Mouse (Mus musculus): ENCODE measurements around the gene Nkrf.

The Nkrf gene

DNA sequence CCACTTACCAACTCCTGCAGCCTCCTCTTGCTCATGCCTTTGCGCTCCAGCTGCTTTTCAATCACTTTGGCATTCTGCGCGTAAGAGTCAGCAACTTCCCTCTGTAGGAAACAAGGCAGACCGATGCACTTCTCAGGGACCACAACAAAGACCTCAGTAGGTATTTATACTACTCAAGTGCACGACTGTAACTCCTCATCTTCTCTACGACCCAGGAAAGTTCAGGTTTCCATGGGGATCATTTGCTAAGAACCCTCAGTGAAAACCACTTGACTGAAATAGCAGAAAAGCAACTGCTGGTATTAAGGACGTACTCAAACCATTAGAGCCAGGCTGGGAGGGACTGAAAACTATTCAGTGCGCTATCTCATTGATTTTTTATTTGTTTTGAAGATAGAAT lies 50.1 kb downstream of the Nkrf start:
- DNase-seq (ENCODE audit: low spot score), result no peak

DNA sequence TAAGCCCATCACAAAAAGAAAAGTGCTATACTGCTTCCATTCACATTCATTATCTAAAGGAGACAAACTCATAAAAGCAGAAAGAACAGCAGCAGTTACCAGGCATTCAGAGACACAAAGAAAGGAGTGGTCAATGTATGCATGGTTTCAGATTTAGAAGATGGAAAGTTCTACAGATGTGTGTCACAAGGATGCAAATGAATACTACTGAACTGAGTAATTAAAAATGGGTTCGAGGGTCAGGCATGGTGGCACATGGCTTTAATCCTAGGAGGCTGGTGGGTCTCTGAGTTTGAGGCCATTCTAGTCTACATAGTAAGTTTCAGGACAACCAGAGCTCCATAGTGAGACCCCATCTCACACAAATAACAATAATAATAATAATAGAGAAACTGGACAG lies 55.5 kb downstream of the Nkrf start:
- no peak for DNase-seq (ENCODE audit: low spot score)

DNA sequence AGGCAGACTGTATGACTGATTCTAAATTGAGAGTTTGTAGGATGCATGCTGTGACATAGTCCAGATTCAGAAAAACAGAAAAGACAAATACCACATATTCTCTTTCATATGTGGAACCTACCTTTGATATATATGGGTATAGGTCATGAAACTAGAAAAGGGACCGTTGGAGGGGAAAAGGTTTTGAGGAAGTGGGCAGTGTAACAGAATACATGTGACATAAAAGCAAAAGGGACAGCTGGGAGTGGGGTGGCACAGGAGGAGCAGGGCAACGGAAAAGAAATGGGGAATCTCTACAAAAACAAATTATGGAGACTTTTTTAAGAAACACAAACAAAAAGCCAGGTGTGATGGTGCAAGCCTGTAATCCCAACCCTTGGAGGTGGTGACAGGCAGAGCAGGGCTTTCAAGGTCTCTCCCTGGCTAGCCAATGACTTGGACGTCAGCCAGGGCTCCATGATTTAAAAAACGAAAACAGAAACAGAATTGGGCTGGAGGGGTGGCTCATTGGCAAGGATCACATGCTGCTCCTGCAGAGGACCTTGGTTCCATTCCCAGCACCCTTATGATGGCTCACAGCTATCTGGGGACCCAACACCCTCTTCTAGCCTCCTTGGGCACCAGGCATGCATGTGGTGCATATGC lies 59.2 kb downstream of the Nkrf start:
- DNase-seq (ENCODE audit: low spot score), result no peak

DNA sequence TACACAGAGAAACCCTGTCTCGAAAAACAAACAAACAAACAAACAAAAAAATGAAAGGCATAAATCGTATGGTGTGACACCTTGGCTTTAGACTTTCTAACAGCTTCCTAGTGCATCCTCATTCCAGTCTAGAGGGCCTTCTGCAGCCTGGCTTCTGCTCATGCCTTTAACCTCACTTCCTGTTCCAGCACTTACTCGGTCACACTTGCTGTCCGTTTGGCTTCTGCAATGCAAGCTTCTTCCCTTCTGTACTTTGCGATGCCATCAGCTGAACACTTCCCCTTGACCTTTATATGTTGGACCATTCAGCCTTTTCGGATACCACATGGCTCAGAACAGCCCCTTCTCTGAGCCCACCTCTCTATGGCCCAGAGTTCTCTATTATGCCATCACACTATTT lies 61.0 kb downstream of the Nkrf start:
- DNase-seq (ENCODE audit: low spot score), result no peak

DNA sequence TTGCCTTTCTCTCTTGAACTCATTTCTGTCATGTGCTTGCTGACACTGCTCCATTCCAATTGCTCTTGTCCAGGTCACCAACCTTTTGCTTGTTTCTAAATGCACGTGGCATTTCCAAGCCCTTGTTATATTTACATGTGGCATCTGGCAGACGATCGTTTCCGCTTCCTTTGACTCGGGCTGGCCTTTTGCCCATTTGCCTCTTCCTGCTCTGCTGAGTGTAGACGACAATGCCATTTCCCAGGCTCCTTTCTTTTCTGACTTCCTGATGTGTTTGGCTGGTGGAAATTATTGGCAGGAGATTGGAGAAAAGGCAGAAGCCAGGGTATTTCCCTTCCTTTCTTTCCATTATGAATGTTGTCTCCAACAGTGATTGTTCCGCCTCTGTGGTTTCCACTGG lies 63.3 kb downstream of the Nkrf start:
- DNase-seq (ENCODE audit: low spot score), result no peak

Measured in testis, postnatal 14 days (tissue).